Mouse (Mus musculus): ENCODE data around the gene Gmpr2.

Gmpr2 gene

GRCm38 (mm10) chr14:55714893-55715292 lies 43.2 kb downstream of the Gmpr2 start:
- TF ChIP-seq CTCF (conservative IDR thresholded peaks at IDR 0.05; ENCODE audit: low read length) (no peak), NANOG (IDR thresholded peaks at IDR 0.05; ENCODE audit: borderline replicate concordance, low read length) (no peak), POU5F1 (IDR thresholded peaks at IDR 0.05; ENCODE audit: borderline replicate concordance, low read length) (no peak)
- Histone ChIP-seq H3K4me1 (replicated peaks; ENCODE audit: low read depth, low read length) (peaks cover 75% of the 10 kb centered on the region), H3K27me3 (ENCODE audit: insufficient read depth, low read length) (peaks cover 26% of the 10 kb centered on the region), H3K4me3 (replicated peaks; ENCODE audit: low read length) (no peak overlapping the region), H3K9me3 (ENCODE audit: low read length) (no peaks in the 10 kb centered on the region), H3K36me3 (ENCODE audit: insufficient read depth, low read length) (peaks cover 45% of the 10 kb centered on the region)

DNA sequence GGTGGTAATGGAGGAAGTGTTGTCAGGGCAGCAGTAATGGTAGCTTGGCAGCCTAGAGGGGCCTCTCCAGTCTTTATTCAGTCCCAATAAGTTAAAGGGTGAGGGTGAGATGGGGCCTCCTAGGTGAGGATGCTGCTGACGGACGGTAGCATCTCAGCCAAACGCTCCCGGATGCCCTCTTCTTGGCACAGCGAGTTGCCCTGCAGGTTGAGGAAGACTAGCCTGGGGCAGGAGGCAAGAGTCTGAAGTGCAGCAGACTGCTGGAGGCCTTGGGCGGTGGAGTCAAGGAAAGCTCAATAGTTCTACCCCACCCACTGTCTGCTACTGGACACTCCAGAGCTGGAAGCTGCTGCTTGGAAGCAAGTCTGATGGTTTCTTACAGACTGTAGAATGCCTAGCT lies 44.5 kb downstream of the Gmpr2 start:
- TF ChIP-seq CTCF (conservative IDR thresholded peaks at IDR 0.05; ENCODE audit: low read length) (no peak), NANOG (IDR thresholded peaks at IDR 0.05; ENCODE audit: borderline replicate concordance, low read length) (no peak), POU5F1 (IDR thresholded peaks at IDR 0.05; ENCODE audit: borderline replicate concordance, low read length) (no peak)
- Histone ChIP-seq H3K36me3 (ENCODE audit: insufficient read depth, low read length) (peaks cover 56% of the 10 kb centered on the region), H3K4me1 (replicated peaks; ENCODE audit: low read depth, low read length) (peaks cover 75% of the 10 kb centered on the region), H3K9me3 (ENCODE audit: low read length) (no peaks in the 10 kb centered on the region), H3K4me3 (replicated peaks; ENCODE audit: low read length) (no peak overlapping the region), H3K27me3 (ENCODE audit: insufficient read depth, low read length) (peaks cover 21% of the 10 kb centered on the region)

DNA sequence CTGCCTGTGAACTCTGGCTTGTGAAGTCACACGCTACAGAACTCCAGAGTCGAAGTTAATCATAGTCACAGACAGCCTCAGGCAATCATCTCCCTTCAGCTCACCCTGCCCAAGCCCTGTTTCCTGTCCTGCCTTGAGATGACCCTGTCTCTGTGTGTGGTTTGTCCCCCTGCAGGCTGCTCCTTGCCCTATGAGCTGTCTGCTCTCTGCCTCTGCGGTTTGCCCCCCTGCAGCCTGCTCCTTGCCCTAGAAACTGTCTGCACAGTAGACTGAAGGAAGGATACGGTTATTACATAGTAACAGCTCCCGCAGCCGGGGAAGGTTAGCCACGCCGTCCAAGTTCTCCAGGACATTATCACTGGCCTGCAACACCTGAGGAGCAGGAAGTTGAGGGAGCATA lies 45.1 kb downstream of the Gmpr2 start:
- H3K4me3 ChIP-seq (replicated peaks; ENCODE audit: low read length) = no peak overlapping the region
- H3K4me1 ChIP-seq (replicated peaks; ENCODE audit: low read depth, low read length) = peaks cover 72% of the 10 kb centered on the region
- no peaks in the 10 kb centered on the region for H3K9me3 ChIP-seq (ENCODE audit: low read length)
- H3K36me3 ChIP-seq (ENCODE audit: insufficient read depth, low read length) = peaks cover 56% of the 10 kb centered on the region
- no peak for TF ChIP-seq NANOG (IDR thresholded peaks at IDR 0.05; ENCODE audit: borderline replicate concordance, low read length)
- TF ChIP-seq POU5F1 (IDR thresholded peaks at IDR 0.05; ENCODE audit: borderline replicate concordance, low read length) = no peak
- TF ChIP-seq CTCF (conservative IDR thresholded peaks at IDR 0.05; ENCODE audit: low read length) = no peak
- peaks cover 15% of the 10 kb centered on the region for H3K27me3 ChIP-seq (ENCODE audit: insufficient read depth, low read length)

GRCm38 (mm10) chr14:55719737-55720136 lies 48.0 kb downstream of the Gmpr2 start:
- Histone ChIP-seq H3K27me3 (ENCODE audit: insufficient read depth, low read length) (no peaks in the 10 kb centered on the region), H3K4me3 (replicated peaks; ENCODE audit: low read length) (peak overlapping the region; percentile 86), H3K36me3 (ENCODE audit: insufficient read depth, low read length) (peaks cover 56% of the 10 kb centered on the region), H3K4me1 (replicated peaks; ENCODE audit: low read depth, low read length) (peaks cover 58% of the 10 kb centered on the region), H3K9me3 (ENCODE audit: low read length) (no peaks in the 10 kb centered on the region)
- no peak for TF ChIP-seq CTCF (conservative IDR thresholded peaks at IDR 0.05; ENCODE audit: low read length)
- no peak for TF ChIP-seq POU5F1 (IDR thresholded peaks at IDR 0.05; ENCODE audit: borderline replicate concordance, low read length)
- no peak for TF ChIP-seq NANOG (IDR thresholded peaks at IDR 0.05; ENCODE audit: borderline replicate concordance, low read length)

DNA sequence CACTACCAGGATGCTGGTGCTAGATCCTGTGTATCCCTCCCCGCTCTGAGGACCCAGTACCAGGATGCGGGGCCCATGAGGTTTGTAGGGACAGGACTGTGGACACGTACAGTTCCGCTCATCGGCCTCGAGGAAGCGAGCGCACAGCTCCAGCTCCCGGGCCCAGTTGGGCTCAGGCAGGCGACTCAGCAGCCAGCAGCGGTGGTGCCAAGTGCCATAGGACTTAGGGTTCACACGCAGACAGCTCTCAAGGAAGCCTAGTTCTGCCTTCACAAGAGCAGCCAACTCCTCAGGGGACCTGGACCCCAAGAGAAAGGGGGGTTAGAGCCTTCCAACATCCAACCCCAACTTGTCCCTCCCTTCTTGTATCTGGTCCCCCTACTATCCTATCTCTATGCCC lies 48.9 kb downstream of the Gmpr2 start:
- peaks cover 57% of the 10 kb centered on the region for H3K4me1 ChIP-seq (replicated peaks; ENCODE audit: low read depth, low read length)
- H3K27me3 ChIP-seq (ENCODE audit: insufficient read depth, low read length) = no peaks in the 10 kb centered on the region
- H3K4me3 ChIP-seq (replicated peaks; ENCODE audit: low read length) = peak overlapping the region; percentile 86
- no peaks in the 10 kb centered on the region for H3K9me3 ChIP-seq (ENCODE audit: low read length)
- TF ChIP-seq POU5F1 (IDR thresholded peaks at IDR 0.05; ENCODE audit: borderline replicate concordance, low read length) = no peak
- TF ChIP-seq CTCF (conservative IDR thresholded peaks at IDR 0.05; ENCODE audit: low read length) = no peak
- no peak for TF ChIP-seq NANOG (IDR thresholded peaks at IDR 0.05; ENCODE audit: borderline replicate concordance, low read length)
- peaks cover 53% of the 10 kb centered on the region for H3K36me3 ChIP-seq (ENCODE audit: insufficient read depth, low read length)

DNA sequence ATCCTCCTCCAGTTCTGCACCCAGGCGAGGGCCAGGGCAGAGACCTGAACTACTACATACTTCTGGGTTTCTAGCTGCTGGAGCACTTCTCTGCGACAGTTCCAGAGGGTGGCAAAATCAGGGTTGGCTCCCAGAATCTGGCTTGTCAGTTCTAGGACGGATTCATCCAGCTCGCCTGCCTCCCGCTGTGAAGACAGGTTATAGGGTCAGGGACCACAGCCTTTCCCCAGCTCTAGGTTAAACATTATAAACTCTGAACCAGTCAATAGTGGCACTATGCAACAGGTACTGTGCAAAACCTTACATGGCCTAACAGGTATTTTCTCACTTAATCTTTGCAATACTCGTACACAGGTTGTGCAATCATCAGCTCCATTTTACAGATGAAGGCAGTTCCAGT lies 49.3 kb downstream of the Gmpr2 start:
- TF ChIP-seq CTCF (conservative IDR thresholded peaks at IDR 0.05; ENCODE audit: low read length) (no peak), NANOG (IDR thresholded peaks at IDR 0.05; ENCODE audit: borderline replicate concordance, low read length) (no peak), POU5F1 (IDR thresholded peaks at IDR 0.05; ENCODE audit: borderline replicate concordance, low read length) (no peak)
- no peaks in the 10 kb centered on the region for H3K27me3 ChIP-seq (ENCODE audit: insufficient read depth, low read length)
- peaks cover 57% of the 10 kb centered on the region for H3K4me1 ChIP-seq (replicated peaks; ENCODE audit: low read depth, low read length)
- H3K36me3 ChIP-seq (ENCODE audit: insufficient read depth, low read length) = peaks cover 49% of the 10 kb centered on the region
- H3K4me3 ChIP-seq (replicated peaks; ENCODE audit: low read length) = peak overlapping the region; percentile 86
- H3K9me3 ChIP-seq (ENCODE audit: low read length) = no peaks in the 10 kb centered on the region

- peaks cover 41% of the 10 kb centered on the region for H3K36me3 ChIP-seq (ENCODE audit: insufficient read depth, low read length)
- H3K4me1 ChIP-seq (replicated peaks; ENCODE audit: low read depth, low read length) = peaks cover 54% of the 10 kb centered on the region
- H3K27me3 ChIP-seq (ENCODE audit: insufficient read depth, low read length) = no peaks in the 10 kb centered on the region
- peak within 1 kb of the TSS; percentile 86 for H3K4me3 ChIP-seq (replicated peaks; ENCODE audit: low read length)
- no peaks in the 10 kb centered on the region for H3K9me3 ChIP-seq (ENCODE audit: low read length)
- no peak for TF ChIP-seq POU5F1 (IDR thresholded peaks at IDR 0.05; ENCODE audit: borderline replicate concordance, low read length)
- TF ChIP-seq NANOG (IDR thresholded peaks at IDR 0.05; ENCODE audit: borderline replicate concordance, low read length) = no peak
- peak; percentile 69 for TF ChIP-seq CTCF (conservative IDR thresholded peaks at IDR 0.05; ENCODE audit: low read length)
Observed at GRCm38 (mm10) chr14:55721700-55722437, 50.1 kb downstream of the Gmpr2 start, which contains the start of gene Rabggta. TSS of gene Rabggta (minus strand) at chr14:55722263.

DNA sequence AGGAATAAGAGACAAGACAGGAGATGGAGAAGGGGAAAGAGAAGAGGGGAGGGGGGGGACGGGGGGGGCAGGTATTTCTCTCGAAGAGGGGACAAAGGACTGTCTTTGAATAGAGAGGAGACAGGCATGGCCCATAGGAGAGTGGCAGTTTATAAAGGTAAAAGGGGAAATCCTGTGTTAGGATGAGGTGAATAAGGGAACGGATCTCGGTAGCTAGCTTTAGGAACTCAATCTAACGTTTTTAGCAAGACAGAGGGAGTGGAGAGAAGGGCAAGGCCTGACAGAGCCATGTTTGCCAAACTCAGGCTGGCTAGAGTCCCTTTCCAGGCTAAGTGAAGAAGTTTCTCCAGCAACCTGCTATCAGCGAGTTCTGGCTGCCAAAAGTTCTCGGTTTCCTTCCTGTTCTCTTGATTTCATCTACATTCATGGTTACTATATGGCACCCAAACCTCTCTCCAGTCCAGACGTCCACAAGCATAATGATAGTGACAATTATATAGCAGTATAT lies 50.8 kb downstream of the Gmpr2 start:
- H3K27me3 ChIP-seq (ENCODE audit: insufficient read depth, low read length) = no peaks in the 10 kb centered on the region
- H3K4me3 ChIP-seq (replicated peaks; ENCODE audit: low read length) = peak overlapping the region; percentile 86
- TF ChIP-seq NANOG (IDR thresholded peaks at IDR 0.05; ENCODE audit: borderline replicate concordance, low read length) (no peak), POU5F1 (IDR thresholded peaks at IDR 0.05; ENCODE audit: borderline replicate concordance, low read length) (no peak)
- peaks cover 35% of the 10 kb centered on the region for H3K36me3 ChIP-seq (ENCODE audit: insufficient read depth, low read length)
- H3K4me1 ChIP-seq (replicated peaks; ENCODE audit: low read depth, low read length) = peaks cover 61% of the 10 kb centered on the region
- H3K9me3 ChIP-seq (ENCODE audit: low read length) = no peaks in the 10 kb centered on the region

All from E14TG2a.4 (cell line).